Comparison of ENCODE assay signal across 8 mouse cellular contexts in genomic region chr5:124444661-124445561, GRCm38 (mm10). TPM values are rescaled to one million over a fixed set of nuclear protein-coding genes. Genes with fewer than 3 reads are reported as not detected.
DNase-seq lines count a peak whose midpoint lies in the region; ATAC-seq lines count a peak whose summit lies in the region.

No protein-coding gene starts in this region.

- H3K9ac ChIP-seq in liver, embryonic 12.5 days, result peak overlapping the region; percentile 91

- H3K4me1 ChIP-seq in liver, embryonic 12.5 days, result peaks cover 85% of the 10 kb centered on the region

- H3K27ac ChIP-seq in liver, embryonic 12.5 days, result peak overlapping the region; percentile 93

- WGBS in liver, embryonic 12.5 days (ENCODE audit: insufficient replicate concordance), result 3% methylated on average over 40 of the region's 66 CpGs

- peak overlapping the region; percentile 94 for H3K4me2 ChIP-seq in liver, embryonic 12.5 days

- H3K36me3 ChIP-seq in liver, embryonic 12.5 days, result peaks cover 52% of the 10 kb centered on the region

- peak; percentile 86 for DNase-seq in A20 (ENCODE audit: low read depth, low spot score)
- peak; percentile 75 to 77 for DNase-seq in adrenal gland, adult 18-20 months (ENCODE audit: low spot score in 2 of 2)
- DNase-seq in embryo, embryonic 11 days, result peak; percentile 92
- DNase-seq in heart, adult 18-20 months, result peak; percentile 82 to 84
- peak; percentile 81 for DNase-seq in kidney, adult 18-20 months
- DNase-seq in naive thymus-derived CD4-positive, alpha-beta T cell, adult 2 months (ENCODE audit: low read depth), result peak; percentile 80
- peak; percentile 83 for DNase-seq in testis, postnatal 10 days (ENCODE audit: low spot score)

- ATAC-seq in liver, embryonic 12.5 days, result peak; percentile 80

- no peaks in the 10 kb centered on the region for H3K27me3 ChIP-seq in liver, embryonic 12.5 days (replicated peaks)

- peak overlapping the region; percentile 86 for H3K4me3 ChIP-seq in liver, embryonic 12.5 days

- H3K9me3 ChIP-seq in liver, embryonic 12.5 days (replicated peaks), result no peaks in the 10 kb centered on the region

RNA-seq across cellular contexts. Expression of gene Kmt5a, which starts 5.2 kb away (rescaled TPM):
- 100 to 1,000 TPM; 141 to 218 TPM for total RNA-seq in adrenal gland, adult 18-20 months (2021)
- 100 to 1,000 TPM; 205 to 229 TPM for total RNA-seq in heart, adult 18-20 months (2021)
- 85.3 and 95.9 TPM in 2 replicates for polyA plus RNA-seq in liver, embryonic 12.5 days (2016; fragmentation: Nextera tagmentation; extraction: Ambion mirVana)

RNA-seq across cellular contexts. Expression of gene Sbno1, which starts 19.1 kb away (rescaled TPM):
- 10 to 100 TPM; 93.2 to 93.4 TPM for total RNA-seq in adrenal gland, adult 18-20 months (2021)
- total RNA-seq in heart, adult 18-20 months (2021), result 10 to 100 TPM; 61.1 to 66.0 TPM
- polyA plus RNA-seq in liver, embryonic 12.5 days (2016; fragmentation: Nextera tagmentation; extraction: Ambion mirVana), result 60.1 and 65.7 TPM in 2 replicates

RNA-seq across cellular contexts. Expression of gene Rilpl2, which starts 33.3 kb away (rescaled TPM):
- 10 to 100 TPM; 22.3 TPM for total RNA-seq in adrenal gland, adult 18-20 months (2021)
- 1 to 10 TPM; 6.9 to 7.1 TPM for total RNA-seq in heart, adult 18-20 months (2021)
- polyA plus RNA-seq in liver, embryonic 12.5 days (2016; fragmentation: Nextera tagmentation; extraction: Ambion mirVana), result 9.4 and 11.5 TPM in 2 replicates

RNA-seq across cellular contexts. Expression of gene Snrnp35, which starts 38.0 kb away (rescaled TPM):
- total RNA-seq in adrenal gland, adult 18-20 months (2021), result 10 to 100 TPM; 20.8 to 21.9 TPM
- total RNA-seq in heart, adult 18-20 months (2021), result 10 to 100 TPM; 14.0 to 14.2 TPM
- polyA plus RNA-seq in liver, embryonic 12.5 days (2016; fragmentation: Nextera tagmentation; extraction: Ambion mirVana), result 17.8 and 18.3 TPM in 2 replicates

Comparison
In these comparisons a context has a peak if more than half of its experiments do, and no peak if none do; other contexts are left out.
1. Peak in every context shown above with its lines: DNase-seq, ATAC-seq, H3K4me3 ChIP-seq and H3K27ac ChIP-seq.